Mouse (Mus musculus): ENCODE data around the gene Gm9045. TPM values are rescaled to one million over a fixed set of nuclear protein-coding genes. Genes with fewer than 3 reads are reported as not detected.
"Not testable (repeated sequence)": the region's sequence is repeated elsewhere in the genome, so short reads cannot be mapped to it uniquely, and the experiment has no call there.

Gm9045 gene
- not detected in 2 replicates for polyA plus RNA-seq (2016; fragmentation: Nextera tagmentation; extraction: Ambion mirVana)

DNA sequence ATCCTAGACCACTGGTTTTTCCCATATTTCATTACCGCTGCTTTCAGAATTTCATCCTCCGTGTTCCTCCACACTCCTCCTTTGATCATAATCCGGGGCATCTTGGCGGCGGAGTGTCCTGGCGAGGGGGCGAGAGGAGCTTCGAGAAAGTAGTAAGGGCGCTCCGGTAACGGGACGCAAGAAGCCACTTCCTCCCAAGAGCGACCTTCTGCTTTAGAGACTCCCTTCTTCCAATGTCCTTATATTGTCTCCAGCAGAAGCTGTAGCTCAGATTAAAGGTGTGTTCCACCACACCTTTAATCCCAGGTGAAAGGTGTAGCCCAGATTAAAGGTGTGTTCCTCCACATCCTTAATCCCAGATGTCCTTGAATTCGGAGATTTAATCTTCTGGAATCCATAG, at the start of gene Gm9045:
Gene Gm9045, minus strand, starts transcription at position 101 of the 400 bp plus-strand sequence.
- ATAC-seq (ENCODE audit: insufficient number of reproducible peaks, low FRiP score), result not testable (repeated sequence)
- no CpG with 5 or more reads among the region's 14 CpGs for WGBS

GRCm38 (mm10) chr10:118370443-118370842, 32.8 kb upstream of the Gm9045 start:
- Histone ChIP-seq H3K9me3 (replicated peaks) (0 out of 2 replicates have a peak, but pooled peaks cover 5% of the 10 kb centered on the region), H3K27me3 (replicated peaks) (no peaks in the 10 kb centered on the region), H3K4me2 (peak overlapping the region; percentile 45), H3K27ac (ENCODE audit: poor library complexity, severe bottlenecking) (no peak overlapping the region), H3K9ac (no peak overlapping the region), H3K4me1 (replicated peaks) (no peaks in the 10 kb centered on the region), H3K4me3 (no peak overlapping the region), H3K36me3 (no peaks in the 10 kb centered on the region)
- ATAC-seq (ENCODE audit: insufficient number of reproducible peaks, low FRiP score), result peak; percentile 64
- WGBS, result 8% methylated on average over 10 of the region's 10 CpGs

More for the DNA sequence above, at the start of gene Gm9045:
- H3K27me3 ChIP-seq (replicated peaks); H3K4me2 ChIP-seq; H3K4me3 ChIP-seq; H3K4me1 ChIP-seq (replicated peaks); H3K9ac ChIP-seq; H3K27ac ChIP-seq (ENCODE audit: poor library complexity, severe bottlenecking); H3K36me3 ChIP-seq; H3K9me3 ChIP-seq (replicated peaks): not testable (repeated sequence)

DNA sequence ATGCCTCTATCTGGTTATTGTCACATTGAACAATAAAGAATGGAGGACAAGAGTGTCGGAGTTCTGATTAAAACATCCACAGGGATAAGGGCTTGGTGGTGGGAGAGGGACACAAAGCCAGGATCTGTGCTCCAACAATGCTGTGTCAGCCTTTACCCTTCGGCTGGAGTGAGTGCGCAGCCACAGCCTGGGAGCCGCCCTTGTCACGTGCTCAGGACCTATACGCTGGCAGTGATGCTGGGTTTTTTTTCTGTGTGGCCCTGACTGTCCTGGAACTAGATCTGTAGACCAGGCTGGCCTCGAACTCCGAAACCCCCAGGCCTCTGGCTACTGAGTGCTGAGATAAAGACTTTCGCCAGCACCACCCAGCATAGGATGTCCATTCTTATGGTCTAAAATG, 31.9 kb upstream of the Gm9045 start:
- Histone ChIP-seq H3K4me3 (no peak overlapping the region), H3K27ac (ENCODE audit: poor library complexity, severe bottlenecking) (no peak overlapping the region), H3K9ac (no peak overlapping the region), H3K9me3 (replicated peaks) (peaks cover 7% of the 10 kb centered on the region; the same call in 1 of the 2 replicates), H3K4me2 (no peak overlapping the region), H3K36me3 (no peaks in the 10 kb centered on the region), H3K4me1 (replicated peaks) (no peaks in the 10 kb centered on the region), H3K27me3 (replicated peaks) (no peaks in the 10 kb centered on the region)
- 85% methylated on average over 9 of the region's 9 CpGs for WGBS
- no peak for ATAC-seq (ENCODE audit: insufficient number of reproducible peaks, low FRiP score)

DNA sequence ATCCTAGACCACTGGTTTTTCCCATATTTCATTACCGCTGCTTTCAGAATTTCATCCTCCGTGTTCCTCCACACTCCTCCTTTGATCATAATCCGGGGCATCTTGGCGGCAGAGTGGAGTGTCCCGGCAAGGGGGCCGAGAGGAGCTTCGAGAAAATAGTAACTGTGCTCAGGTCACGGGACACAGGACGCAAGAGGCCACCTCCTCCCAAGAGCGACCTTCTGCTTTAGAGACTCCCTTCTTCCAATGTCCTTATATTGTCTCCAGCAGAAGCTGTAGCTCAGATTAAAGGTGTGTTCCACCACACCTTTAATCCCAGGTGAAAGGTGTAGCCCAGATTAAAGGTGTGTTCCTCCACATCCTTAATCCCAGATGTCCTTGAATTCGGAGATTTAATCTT, 16.4 kb upstream of the Gm9045 start, which contains the start of gene Gm9049:
Gene Gm9049, minus strand, starts transcription at position 101 of the 400 bp plus-strand sequence.
- H3K4me2 ChIP-seq, result not testable (repeated sequence)

GRCm38 (mm10) chr10:118348579-118348978, 10.9 kb upstream of the Gm9045 start, which contains the start of gene Gm9048:
Gene Gm9048 (minus strand): TSS chr10:118348679.
- 85% methylated on average over 1 of the region's 14 CpGs for WGBS
- not testable (repeated sequence) for ATAC-seq (ENCODE audit: insufficient number of reproducible peaks, low FRiP score); H3K4me1 ChIP-seq (replicated peaks); H3K27ac ChIP-seq (ENCODE audit: poor library complexity, severe bottlenecking); H3K27me3 ChIP-seq (replicated peaks); H3K36me3 ChIP-seq; H3K9me3 ChIP-seq (replicated peaks); H3K4me3 ChIP-seq; H3K4me2 ChIP-seq; H3K9ac ChIP-seq

More for the DNA sequence above, 16.4 kb upstream of the Gm9045 start, which contains the start of gene Gm9049:
- H3K4me3 ChIP-seq; ATAC-seq (ENCODE audit: insufficient number of reproducible peaks, low FRiP score); H3K4me1 ChIP-seq (replicated peaks); H3K9ac ChIP-seq; H3K27me3 ChIP-seq (replicated peaks); H3K36me3 ChIP-seq; H3K9me3 ChIP-seq (replicated peaks); H3K27ac ChIP-seq (ENCODE audit: poor library complexity, severe bottlenecking): not testable (repeated sequence)
- WGBS, result 78% methylated on average over 1 of the region's 11 CpGs

- not testable (repeated sequence) for H3K36me3 ChIP-seq; H3K4me3 ChIP-seq; H3K9ac ChIP-seq; H3K4me1 ChIP-seq (replicated peaks); ATAC-seq (ENCODE audit: insufficient number of reproducible peaks, low FRiP score); H3K27ac ChIP-seq (ENCODE audit: poor library complexity, severe bottlenecking); H3K27me3 ChIP-seq (replicated peaks); H3K4me2 ChIP-seq; H3K9me3 ChIP-seq (replicated peaks)
- WGBS, result no CpG with 5 or more reads among the region's 14 CpGs
Observed at GRCm38 (mm10) chr10:118343155-118343554, 5.5 kb upstream of the Gm9045 start, which contains the start of gene Gm9046. Gene Gm9046 (minus strand): TSS chr10:118343255.

DNA sequence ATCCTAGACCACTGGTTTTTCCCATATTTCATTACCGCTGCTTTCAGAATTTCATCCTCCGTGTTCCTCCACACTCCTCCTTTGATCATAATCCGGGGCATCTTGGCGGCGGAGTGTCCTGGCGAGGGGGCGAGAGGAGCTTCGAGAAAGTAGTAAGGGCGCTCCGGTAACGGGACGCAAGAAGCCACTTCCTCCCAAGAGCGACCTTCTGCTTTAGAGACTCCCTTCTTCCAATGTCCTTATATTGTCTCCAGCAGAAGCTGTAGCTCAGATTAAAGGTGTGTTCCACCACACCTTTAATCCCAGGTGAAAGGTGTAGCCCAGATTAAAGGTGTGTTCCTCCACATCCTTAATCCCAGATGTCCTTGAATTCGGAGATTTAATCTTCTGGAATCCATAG, 5.3 kb downstream of the Gm9045 start, which contains the start of gene Gm9044:
Gene Gm9044, minus strand, starts transcription at position 101 of the 400 bp plus-strand sequence.
- H3K27me3 ChIP-seq (replicated peaks); H3K4me1 ChIP-seq (replicated peaks); H3K4me2 ChIP-seq; H3K27ac ChIP-seq (ENCODE audit: poor library complexity, severe bottlenecking); ATAC-seq (ENCODE audit: insufficient number of reproducible peaks, low FRiP score); H3K9ac ChIP-seq; H3K9me3 ChIP-seq (replicated peaks); H3K36me3 ChIP-seq; H3K4me3 ChIP-seq: not testable (repeated sequence)
- WGBS, result no CpG with 5 or more reads among the region's 14 CpGs

DNA sequence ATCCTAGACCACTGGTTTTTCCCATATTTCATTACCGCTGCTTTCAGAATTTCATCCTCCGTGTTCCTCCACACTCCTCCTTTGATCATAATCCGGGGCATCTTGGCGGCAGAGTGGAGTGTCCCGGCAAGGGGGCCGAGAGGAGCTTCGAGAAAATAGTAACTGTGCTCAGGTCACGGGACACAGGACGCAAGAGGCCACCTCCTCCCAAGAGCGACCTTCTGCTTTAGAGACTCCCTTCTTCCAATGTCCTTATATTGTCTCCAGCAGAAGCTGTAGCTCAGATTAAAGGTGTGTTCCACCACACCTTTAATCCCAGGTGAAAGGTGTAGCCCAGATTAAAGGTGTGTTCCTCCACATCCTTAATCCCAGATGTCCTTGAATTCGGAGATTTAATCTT, 10.8 kb downstream of the Gm9045 start, which contains the start of gene Gm9040:
Gene Gm9040, minus strand, starts transcription at position 101 of the 400 bp plus-strand sequence.
- not testable (repeated sequence) for ATAC-seq (ENCODE audit: insufficient number of reproducible peaks, low FRiP score); H3K9me3 ChIP-seq (replicated peaks); H3K4me2 ChIP-seq; H3K36me3 ChIP-seq; H3K9ac ChIP-seq; H3K27me3 ChIP-seq (replicated peaks); H3K4me1 ChIP-seq (replicated peaks); H3K27ac ChIP-seq (ENCODE audit: poor library complexity, severe bottlenecking); H3K4me3 ChIP-seq
- WGBS, result no CpG with 5 or more reads among the region's 11 CpGs

DNA sequence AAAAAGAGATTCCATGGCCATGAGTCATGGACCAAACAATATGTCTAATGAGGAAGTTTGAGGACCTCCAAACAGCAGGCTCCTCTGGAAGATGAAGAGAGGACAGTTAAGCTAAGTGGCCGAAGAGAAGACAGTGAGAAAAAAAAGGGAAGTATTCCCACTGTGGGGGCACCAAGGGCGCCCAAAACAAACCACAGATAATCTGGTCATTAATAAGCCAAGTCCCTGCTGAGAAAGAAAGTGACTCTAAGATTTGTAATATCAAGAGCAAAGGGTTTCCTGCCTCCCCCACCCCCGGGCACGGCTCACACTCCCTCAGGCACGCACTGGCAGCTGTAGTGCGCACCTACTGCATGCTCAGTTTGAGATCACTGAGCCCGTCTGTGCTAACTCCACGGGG, 18.6 kb downstream of the Gm9045 start:
- WGBS, result 78% methylated on average over 8 of the region's 8 CpGs
- H3K9ac ChIP-seq, result no peak overlapping the region
- no peaks in the 10 kb centered on the region for H3K9me3 ChIP-seq (replicated peaks)
- H3K36me3 ChIP-seq, result no peaks in the 10 kb centered on the region
- no peak overlapping the region for H3K27ac ChIP-seq (ENCODE audit: poor library complexity, severe bottlenecking)
- no peak overlapping the region for H3K4me2 ChIP-seq
- no peaks in the 10 kb centered on the region for H3K4me1 ChIP-seq (replicated peaks)
- no peak for ATAC-seq (ENCODE audit: insufficient number of reproducible peaks, low FRiP score)
- no peaks in the 10 kb centered on the region for H3K27me3 ChIP-seq (replicated peaks)
- no peak overlapping the region for H3K4me3 ChIP-seq

DNA sequence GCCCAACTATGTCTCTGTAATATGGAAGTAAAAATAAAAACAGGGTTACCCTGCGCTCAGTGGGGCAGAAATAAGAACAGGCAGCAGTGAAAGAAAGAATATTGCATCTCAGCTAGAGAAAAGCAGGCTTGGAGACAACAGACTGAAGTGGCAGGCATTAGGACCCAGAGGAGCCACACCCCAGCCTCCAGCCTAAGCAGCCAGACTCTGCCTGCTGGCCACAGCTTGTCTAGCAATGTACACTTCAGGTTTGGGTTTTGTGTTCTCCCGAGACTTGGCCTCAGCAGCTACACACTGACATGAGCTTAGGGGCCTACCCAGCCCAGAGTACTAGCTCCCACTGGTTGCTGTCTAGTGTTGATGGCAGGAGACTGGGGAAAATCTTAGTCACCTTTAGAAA, 35.5 kb downstream of the Gm9045 start:
- WGBS, result 44% methylated on average over 2 of the region's 2 CpGs
- H3K27me3 ChIP-seq (replicated peaks); H3K27ac ChIP-seq (ENCODE audit: poor library complexity, severe bottlenecking); H3K9ac ChIP-seq; H3K4me2 ChIP-seq; H3K4me1 ChIP-seq (replicated peaks); H3K4me3 ChIP-seq; ATAC-seq (ENCODE audit: insufficient number of reproducible peaks, low FRiP score); H3K36me3 ChIP-seq; H3K9me3 ChIP-seq (replicated peaks): not testable (repeated sequence)

GRCm38 (mm10) chr10:118294938-118295337, 42.7 kb downstream of the Gm9045 start, which contains the start of gene Iltifb:
Gene Iltifb (minus strand): TSS chr10:118295038.
- H3K4me1 ChIP-seq (replicated peaks), result no peaks in the 10 kb centered on the region
- H3K27ac ChIP-seq (ENCODE audit: poor library complexity, severe bottlenecking), result no peak within 1 kb of the TSS
- no peaks in the 10 kb centered on the region for H3K27me3 ChIP-seq (replicated peaks)
- no peaks in the 10 kb centered on the region for H3K36me3 ChIP-seq
- H3K4me3 ChIP-seq, result no peak within 1 kb of the TSS
- H3K4me2 ChIP-seq, result no peak within 1 kb of the TSS
- WGBS, result 80% methylated on average over 6 of the region's 6 CpGs
- ATAC-seq (ENCODE audit: insufficient number of reproducible peaks, low FRiP score), result no peak
- no peak within 1 kb of the TSS for H3K9ac ChIP-seq
- no peaks in the 10 kb centered on the region for H3K9me3 ChIP-seq (replicated peaks)

All from heart, embryonic 12.5 days (tissue).